In the genomic region with DNA sequence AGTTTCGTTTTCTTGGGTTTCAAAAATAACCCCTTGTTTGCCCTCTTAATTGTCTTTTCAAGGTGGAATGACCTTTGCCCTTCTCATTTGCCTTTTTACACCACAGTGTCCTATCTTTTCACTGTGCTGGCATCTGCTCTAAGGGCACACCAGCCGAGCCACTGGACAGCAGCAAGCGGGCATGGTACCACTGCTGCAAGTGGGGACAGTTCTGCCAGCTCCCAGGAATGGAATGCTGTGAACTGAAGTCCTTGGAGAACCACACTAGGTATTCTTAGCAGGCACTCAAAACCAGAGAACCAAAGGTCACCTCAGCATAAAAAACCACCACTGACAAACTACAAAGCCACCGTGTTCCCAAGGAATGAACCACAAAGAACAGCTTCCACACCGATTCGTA, we compare ENCODE assay signal across 21 mouse cellular contexts. TPM values are rescaled to one million over a fixed set of nuclear protein-coding genes. Genes with fewer than 3 reads are reported as not detected.
A peak's percentile ranks its signal among the peaks of the same experiment; 100 is the strongest.
DNase-seq lines count a peak whose midpoint lies in the region; ATAC-seq and TF ChIP-seq lines count a peak whose summit lies in the region.
"Had no signal": no experiment of that assay in that cellular context is flagged by ENCODE, and none has a peak within 500 bp of the region (broad histone marks: within the 10 kb centered on the region; RNA-seq: fewer than 3 reads in every experiment).

No protein-coding gene starts in this region.

- TF ChIP-seq CTCF in heart, postnatal 0 days (IDR thresholded peaks at IDR 0.05; ENCODE audit: low read depth) = no peak

- H3K4me3 ChIP-seq in heart, postnatal 0 days (ENCODE audit: low read depth, low read length) = no peak overlapping the region
- H3K4me3 ChIP-seq in intestine, embryonic 16.5 days (ENCODE audit: low read length) = no peak overlapping the region
- H3K4me3 ChIP-seq: embryonic facial prominence, embryonic 13.5 days; forebrain, embryonic 12.5 days; hindbrain, embryonic 15.5 days; liver, embryonic 13.5 days had no signal

- no peaks in the 10 kb centered on the region for H3K27me3 ChIP-seq in heart, postnatal 0 days (ENCODE audit: control insufficient read depth, insufficient read depth, low read length)
- no peaks in the 10 kb centered on the region for H3K27me3 ChIP-seq in intestine, embryonic 16.5 days (replicated peaks; ENCODE audit: control insufficient read depth, insufficient read depth, low read length)
- H3K27me3 ChIP-seq: embryonic facial prominence, embryonic 13.5 days; forebrain, embryonic 12.5 days; hindbrain, embryonic 15.5 days; liver, embryonic 13.5 days had no signal

- H3K27ac ChIP-seq in heart, postnatal 0 days (ENCODE audit: low read depth) = peak overlapping the region; percentile 22; the same call in 1 of the 2 replicates
- H3K27ac ChIP-seq in intestine, embryonic 16.5 days (ENCODE audit: low read length) = no peak overlapping the region
- H3K27ac ChIP-seq: forebrain, embryonic 12.5 days; hindbrain, embryonic 15.5 days; liver, embryonic 13.5 days had no signal

- intact Hi-C loops in heart, postnatal 14 days (cut with DNase I) = no loop called here

- 48% methylated on average over 6 of the region's 6 CpGs for WGBS in heart, postnatal 0 days
- WGBS in intestine, embryonic 16.5 days = 61% methylated on average over 6 of the region's 6 CpGs

- TF ChIP-seq EP300 in heart, postnatal 0 days (IDR thresholded peaks at IDR 0.05; ENCODE audit: low read depth) = no peak

- H3K9ac ChIP-seq in heart, postnatal 0 days (replicated peaks; ENCODE audit: low read depth, low read length) = no peak overlapping the region
- no peak overlapping the region for H3K9ac ChIP-seq in intestine, embryonic 16.5 days (ENCODE audit: low read depth, low read length)
- H3K9ac ChIP-seq: embryonic facial prominence, embryonic 13.5 days; forebrain, embryonic 12.5 days; hindbrain, embryonic 15.5 days; liver, embryonic 13.5 days had no signal

- peak; percentile 76 for ATAC-seq in heart, postnatal 0 days (ENCODE audit: insufficient read depth, low read depth)
- ATAC-seq in intestine, embryonic 16.5 days = peak; percentile 54
- ATAC-seq in erythroblast, adult 5-6 weeks (replicated peaks; ENCODE audit: low FRiP score, poor library complexity, severe bottlenecking) = no peak

- no peaks in the 10 kb centered on the region; the same call in 1 of the 2 replicates for H3K4me1 ChIP-seq in heart, postnatal 0 days (ENCODE audit: control insufficient read depth, insufficient read depth)
- H3K4me1 ChIP-seq in intestine, embryonic 16.5 days (ENCODE audit: control insufficient read depth, insufficient read depth, low read length) = no peaks in the 10 kb centered on the region
- H3K4me1 ChIP-seq: forebrain, embryonic 12.5 days; hindbrain, embryonic 15.5 days had no signal

- 0 out of 2 replicates have a peak overlapping the region, but pooled peaks have one; percentile 11 for H3K4me2 ChIP-seq in heart, postnatal 0 days (ENCODE audit: low read depth, low read length)
- no peak overlapping the region for H3K4me2 ChIP-seq in intestine, embryonic 16.5 days (ENCODE audit: low read depth, low read length)
- H3K4me2 ChIP-seq: forebrain, embryonic 12.5 days; hindbrain, embryonic 15.5 days; liver, embryonic 13.5 days had no signal

- no peaks in the 10 kb centered on the region for H3K36me3 ChIP-seq in heart, postnatal 0 days (replicated peaks; ENCODE audit: control insufficient read depth, insufficient read depth, low read length)
- no peaks in the 10 kb centered on the region for H3K36me3 ChIP-seq in intestine, embryonic 16.5 days (ENCODE audit: control insufficient read depth, insufficient read depth, low read length)
- H3K36me3 ChIP-seq: liver, embryonic 13.5 days had no signal

- no peaks in the 10 kb centered on the region for H3K9me3 ChIP-seq in heart, postnatal 0 days (replicated peaks; ENCODE audit: control insufficient read depth, low read length)
- H3K9me3 ChIP-seq in intestine, embryonic 16.5 days (ENCODE audit: control insufficient read depth, low read length) = no peaks in the 10 kb centered on the region
- H3K9me3 ChIP-seq: embryonic facial prominence, embryonic 13.5 days; forebrain, embryonic 12.5 days; hindbrain, embryonic 15.5 days; liver, embryonic 13.5 days had no signal

- peak; percentile 53 to 60 for DNase-seq in adrenal gland, adult (ENCODE audit: inconsistent age in 2 of 2, low spot score in 1 of 2)
- no peak for DNase-seq in adrenal gland, postnatal 14 days
- DNase-seq in heart, postnatal 0 days (ENCODE audit: low spot score) = peak; percentile 47
- no peak for DNase-seq in heart, postnatal 14 days
- DNase-seq in kidney, postnatal 14 days = peak; percentile 70
- DNase-seq in B cell, adult 2 months = no peak
- DNase-seq: adrenal gland, adult 8-10 months; liver, embryonic 13.5 days; spleen, adult 18-20 months; thymus, postnatal 4 days had no signal

RNA-seq across cellular contexts. Expression of a gene that starts 1.6 kb away (rescaled TPM):
- 4.1 TPM in 2 replicates for total RNA-seq in adrenal gland, postnatal 14 days (2021)
- 0.04 TPM in 1 of 2 replicates, not detected in the other for total RNA-seq in heart, postnatal 0 days (2014; rRNA removed; ENCODE audit: low replicate concordance)
- polyA plus RNA-seq in heart, postnatal 0 days (2015; fragmentation: Nextera tagmentation; extraction: Ambion mirVana) = 0.04 and 0.12 TPM in 2 replicates
- 1 to 10 TPM; 2.8 to 3.5 TPM for total RNA-seq in heart, postnatal 14 days (2021)
- polyA plus RNA-seq in intestine, embryonic 16.5 days (2015; fragmentation: Nextera tagmentation; extraction: Ambion mirVana) = 5.1 and 5.4 TPM in 2 replicates
- 0.38 and 0.63 TPM in 2 replicates for total RNA-seq in erythroblast, adult 5-6 weeks (2015; ENCODE audit: low replicate concordance)
- not detected in 2 replicates for total RNA-seq in erythroblast, adult 5-6 weeks (2017; ENCODE audit: low replicate concordance)
- total RNA-seq: monocyte, adult 5-6 weeks had no signal
- polyA plus RNA-seq: forebrain, embryonic 12.5 days had no signal

RNA-seq across cellular contexts. Expression of a gene that starts 13.7 kb away (rescaled TPM):
- not detected in 2 replicates for total RNA-seq in adrenal gland, postnatal 14 days (2021)
- not detected in 2 replicates for total RNA-seq in heart, postnatal 0 days (2014; rRNA removed; ENCODE audit: low replicate concordance)
- not detected in 2 replicates for polyA plus RNA-seq in heart, postnatal 0 days (2015; fragmentation: Nextera tagmentation; extraction: Ambion mirVana)
- not detected for total RNA-seq in heart, postnatal 14 days (2021)
- not detected in 2 replicates for polyA plus RNA-seq in intestine, embryonic 16.5 days (2015; fragmentation: Nextera tagmentation; extraction: Ambion mirVana)
- total RNA-seq in erythroblast, adult 5-6 weeks (2015; ENCODE audit: low replicate concordance) = not detected in 2 replicates
- not detected in 2 replicates for total RNA-seq in erythroblast, adult 5-6 weeks (2017; ENCODE audit: low replicate concordance)
- total RNA-seq: adrenal gland, adult 8-10 months; heart, adult 18-20 months; layer of hippocampus, adult 8-10 months; left cerebral cortex, postnatal 14 days; megakaryocyte-erythroid progenitor cell, adult 5-6 weeks; monocyte, adult 5-6 weeks had no signal
- polyA plus RNA-seq: forebrain, embryonic 12.5 days; hindbrain, embryonic 15.5 days; liver, embryonic 13.5 days; neural tube, embryonic 14.5 days had no signal

Comparison
In these comparisons a context has a peak if more than half of its experiments do, and no peak if none do; other contexts are left out.
1. DNase-seq: peak in adrenal gland, adult (2 of 2), heart, postnatal 0 days (single experiment) and kidney, postnatal 14 days (single experiment); none in adrenal gland, postnatal 14 days (single experiment), heart, postnatal 14 days (0 of 2) and B cell, adult 2 months (0 of 2).